Mouse (Mus musculus): ENCODE measurements around the gene Stac2. TPM values are rescaled to one million over a fixed set of nuclear protein-coding genes. Genes with fewer than 3 reads are reported as not detected.

Stac2 gene
- total and polyA plus RNA-seq, 3 experiments, result 0.07 TPM; not detected in 2

- TF ChIP-seq IRF4 (IDR thresholded peaks at IDR 0.05; ENCODE audit: low read depth, low read length) (peak; percentile 36; the same call in 1 of the 2 replicates), ZKSCAN1 (IDR thresholded peaks at IDR 0.05; ENCODE audit: borderline replicate concordance, low read depth, low read length) (no peak), TBP (conservative IDR thresholded peaks at IDR 0.05; ENCODE audit: low read depth, low read length) (no peak), PAX5 (IDR thresholded peaks at IDR 0.05; ENCODE audit: low read length) (no peak)
Measured at GRCm38 (mm10) chr11:97994539-97995100, 58.6 kb downstream of the Stac2 start (continued).

GRCm38 (mm10) chr11:97988530-97989096 lies 64.6 kb downstream of the Stac2 start:
- TF ChIP-seq ETS1 (conservative IDR thresholded peaks at IDR 0.05; ENCODE audit: low read depth, low read length), result no peak; the same call in 1 of the 2 replicates
- no peak; the same call in 1 of the 2 replicates for TF ChIP-seq JUND (conservative IDR thresholded peaks at IDR 0.05; ENCODE audit: low read depth, low read length)
- TF ChIP-seq POLR2AphosphoS2 (IDR thresholded peaks at IDR 0.05; ENCODE audit: low read depth, low read length), result 0 out of 2 replicates have a peak, but pooled peaks have one; percentile 35
- TF ChIP-seq JUN (IDR thresholded peaks at IDR 0.05; ENCODE audit: insufficient read depth, low read depth, low read length), result no peak
- TF ChIP-seq CHD2 (IDR thresholded peaks at IDR 0.05; ENCODE audit: low read length), result 0 out of 2 replicates have a peak, but pooled peaks have one; percentile 43
- peak; percentile 99 for TF ChIP-seq ELF1 (IDR thresholded peaks at IDR 0.05; ENCODE audit: low read depth, low read length)
- TF ChIP-seq ZNF384 (IDR thresholded peaks at IDR 0.05; ENCODE audit: low read depth, low read length), result no peak
- TF ChIP-seq EP300 (IDR thresholded peaks at IDR 0.05; ENCODE audit: low read length), result no peak
- TF ChIP-seq TBP (conservative IDR thresholded peaks at IDR 0.05; ENCODE audit: low read depth, low read length), result peak; percentile 100
- peak; percentile 22; the same call in 1 of the 2 replicates for TF ChIP-seq SIN3A (IDR thresholded peaks at IDR 0.05; ENCODE audit: low read length)
- TF ChIP-seq MEF2A (IDR thresholded peaks at IDR 0.05; ENCODE audit: borderline replicate concordance, low read depth, low read length), result no peak
- TF ChIP-seq USF1 (IDR thresholded peaks at IDR 0.05; ENCODE audit: low read depth, low read length), result no peak
- peak; percentile 99 for TF ChIP-seq MAFK (IDR thresholded peaks at IDR 0.05; ENCODE audit: insufficient replicate concordance, low read length)
- peak; percentile 91 for TF ChIP-seq KAT2A (IDR thresholded peaks at IDR 0.05; ENCODE audit: insufficient replicate concordance, low read length)
- TF ChIP-seq NRF1 (IDR thresholded peaks at IDR 0.05; ENCODE audit: low read depth, low read length), result peak; percentile 76
- TF ChIP-seq MYC (IDR thresholded peaks at IDR 0.05; ENCODE audit: low read depth, low read length), result no peak
- no peak; the same call in 1 of the 2 replicates for TF ChIP-seq NELFE (IDR thresholded peaks at IDR 0.05; ENCODE audit: low read depth, low read length)
- peak; percentile 39; the same call in 1 of the 2 replicates for TF ChIP-seq TCF12 (IDR thresholded peaks at IDR 0.05; ENCODE audit: low read depth, low read length)
- 0 out of 2 replicates have a peak, but pooled peaks have one; percentile 26 for TF ChIP-seq BHLHE40 (IDR thresholded peaks at IDR 0.05; ENCODE audit: low read depth, low read length)
- TF ChIP-seq CTCF (conservative IDR thresholded peaks at IDR 0.05 in 1 of 2, IDR thresholded peaks at IDR 0.05 in 1 of 2; ENCODE audit: low read depth in 2 of 2, low read length in 2 of 2), result no peak; a peak in 1 of 4 replicates
- TF ChIP-seq GABPA (IDR thresholded peaks at IDR 0.05; ENCODE audit: insufficient replicate concordance, low read depth, low read length), result no peak
- TF ChIP-seq E2F4 (IDR thresholded peaks at IDR 0.05; ENCODE audit: insufficient replicate concordance, low read depth, low read length), result peak; percentile 90; the same call in 1 of the 2 replicates
- no peak for TF ChIP-seq HCFC1 (IDR thresholded peaks at IDR 0.05; ENCODE audit: low read depth, low read length)
- TF ChIP-seq ZMIZ1 (IDR thresholded peaks at IDR 0.05; ENCODE audit: low read depth, low read length), result 0 out of 2 replicates have a peak, but pooled peaks have one; percentile 10
- TF ChIP-seq POLR2A (IDR thresholded peaks at IDR 0.05; ENCODE audit: low read depth, low read length), result peak; percentile 79; the same call in 1 of the 2 replicates
- peak; percentile 84 for TF ChIP-seq MAZ (IDR thresholded peaks at IDR 0.05; ENCODE audit: low read depth, low read length)
- no peak for TF ChIP-seq ZKSCAN1 (IDR thresholded peaks at IDR 0.05; ENCODE audit: borderline replicate concordance, low read depth, low read length)
- TF ChIP-seq SMC3 (IDR thresholded peaks at IDR 0.05; ENCODE audit: low read depth, low read length), result no peak
- Histone ChIP-seq H3K79me2 (replicated peaks; ENCODE audit: control insufficient read depth, extremely low read depth, insufficient read depth, poor library complexity, severe bottlenecking) (no peaks in the 10 kb centered on the region), H3K4me1 (ENCODE audit: control insufficient read depth in 1 of 2, insufficient read depth in 2 of 2) (peaks cover 0 to 48% of the 10 kb centered on the region in 2 experiments; a peak in 2 of 4 replicates), H3K9ac (ENCODE audit: insufficient read depth, low read depth) (peak overlapping the region; percentile 76), H3K27me3 (replicated peaks) (no peaks in the 10 kb centered on the region), H3K4me3 (replicated peaks in 1 of 3; ENCODE audit: low read depth in 2 of 3, low read length in 2 of 3, poor library complexity in 1 of 3) (peak overlapping the region; percentile 67 to 79 (median 74)), H3K4me2 (ENCODE audit: insufficient read depth, low read depth, poor library complexity, severe bottlenecking) (peak overlapping the region; percentile 56; the same call in 1 of the 2 replicates), H3K27ac (ENCODE audit: insufficient read depth, low read depth) (peak overlapping the region; percentile 73), H3K36me3 (replicated peaks in 1 of 2; ENCODE audit: control insufficient read depth in 1 of 2, insufficient read depth in 1 of 2, low read length in 1 of 2) (peaks cover 4 to 31% of the 10 kb centered on the region in 2 experiments), H3K9me3 (replicated peaks; ENCODE audit: low read length) (no peaks in the 10 kb centered on the region)
- in situ Hi-C loops (cut with MboI; ENCODE audit: low pct_ligation_motif_present, low pct_unique_long_range_greater_than_20kb, low sequenced_read_pairs) (loop anchor here (5.0 kb wide), 2 partner anchors 91 to 191 kb away; partner anchors contain the start of gene Lasp1), dilution Hi-C loops (cut with MboI; ENCODE audit: extremely low pct_ligation_motif_present, extremely low pct_unique_long_range_greater_than_20kb, low sequenced_read_pairs) (no loop called here)
- peak; percentile 93 for DNase-seq (ENCODE audit: extremely low read depth)
